Mouse (Mus musculus) hindbrain, embryonic 12.5 days (tissue): ENCODE measurements around the gene Agrn. TPM values are rescaled to one million over a fixed set of nuclear protein-coding genes. Genes with fewer than 3 reads are reported as not detected.

Experiments
- ATAC-seq: fragments of 200-750 bp; cut with Nextera tagmentation; 2 replicates; pipeline ENCODE4 v1.8.0; 2017; ENCODE audit warnings: moderate TSS enrichment; ENCODE audit not compliant: low FRiP score
- H3K27ac ChIP-seq: fragments of 300-500 bp; sonication (generic); 2 replicates; pipeline ENCODE4 v1.5.1; 2016; ENCODE audit warnings: mild to moderate bottlenecking
- H3K27me3 ChIP-seq: fragments of 300-500 bp; sonication (generic); 2 replicates; pipeline ENCODE4 v1.6.1; 2016; ENCODE audit warnings: mild to moderate bottlenecking
- H3K36me3 ChIP-seq: fragments of 300-500 bp; sonication (generic); 2 replicates; pipeline ENCODE4 v1.6.1; 2016; ENCODE audit warnings: mild to moderate bottlenecking
- H3K4me1 ChIP-seq: fragments of 300-500 bp; sonication (generic); 2 replicates; pipeline ENCODE4 v1.6.1; 2016
- H3K4me2 ChIP-seq: fragments of 300-500 bp; sonication (generic); replicated peaks from 2 replicates; pipeline ENCODE4 v1.6.1; 2016; ENCODE audit warnings: mild to moderate bottlenecking
- H3K4me3 ChIP-seq: fragments of 300-500 bp; sonication (generic); 2 replicates; pipeline ENCODE4 v1.5.1; 2016; ENCODE audit warnings: mild to moderate bottlenecking
- H3K9ac ChIP-seq: fragments of 300-500 bp; sonication (generic); 2 replicates; pipeline ENCODE4 v1.6.1; 2016; ENCODE audit warnings: mild to moderate bottlenecking, moderate library complexity
- H3K9me3 ChIP-seq: fragments of 300-500 bp; sonication (generic); replicated peaks from 2 replicates; pipeline ENCODE4 v1.6.1; 2016; ENCODE audit warnings: mild to moderate bottlenecking
- WGBS: fragments of 180-500 bp; shearing (Covaris S2); methylation state at CpG from one replicate; pipeline ENCODE4 v1.1.7; 2016; 5-methylcytosine and 5-hydroxymethylcytosine counted together
- polyA plus RNA-seq: library from polyadenylated mRNA; unstranded; fragments of >200 nt; fragmentation: Nextera tagmentation; extraction: Ambion mirVana; gene quantifications from 2 replicates; pipeline ENCODE4 v1.2.1, GENCODE M21; 2016

Agrn gene
- polyA plus RNA-seq, 1 experiment from 2014 or later: 178 TPM

GRCm38 (mm10) chr4:156217022-156217669 lies 19.9 kb upstream of the Agrn start:
- H3K36me3 ChIP-seq: 0 out of 2 replicates have a peak, but pooled peaks cover 4% of the 10 kb centered on the region
- 83% methylated on average over 16 of the region's 16 CpGs for WGBS
- no peak overlapping the region for H3K27ac ChIP-seq
- no peaks in the 10 kb centered on the region for H3K9me3 ChIP-seq
- no peak overlapping the region for H3K4me2 ChIP-seq
- no peaks in the 10 kb centered on the region for H3K27me3 ChIP-seq
- no peaks in the 10 kb centered on the region for H3K4me1 ChIP-seq
- no peak overlapping the region for H3K9ac ChIP-seq
- H3K4me3 ChIP-seq: no peak overlapping the region
- ATAC-seq: no peak

DNA sequence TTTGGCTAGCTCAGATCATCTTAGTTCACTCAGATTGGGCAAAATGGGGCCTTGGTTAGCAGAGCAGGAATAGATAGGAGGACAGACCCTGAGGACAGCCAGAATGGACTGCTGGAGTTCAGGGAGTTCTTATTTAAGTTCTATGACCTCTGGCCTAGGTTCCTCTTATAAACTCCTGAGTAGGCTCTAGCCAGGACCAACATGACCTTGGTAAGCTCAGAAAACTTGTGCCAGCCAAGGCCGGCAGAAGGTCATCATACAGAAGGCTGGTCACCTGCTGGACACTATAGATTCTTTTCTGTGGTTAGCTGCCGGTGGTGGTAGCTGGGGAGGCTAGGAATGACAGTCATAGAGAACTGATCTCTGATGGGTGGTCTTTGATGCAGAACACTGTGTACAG lies 18.9 kb upstream of the Agrn start:
- H3K9ac ChIP-seq: no peak overlapping the region
- H3K36me3 ChIP-seq: no peaks in the 10 kb centered on the region
- H3K27me3 ChIP-seq: no peaks in the 10 kb centered on the region
- H3K27ac ChIP-seq: no peak overlapping the region
- H3K9me3 ChIP-seq: no peaks in the 10 kb centered on the region
- H3K4me2 ChIP-seq: no peak overlapping the region
- H3K4me1 ChIP-seq: no peaks in the 10 kb centered on the region
- WGBS: 84% methylated on average over 2 of the region's 2 CpGs
- no peak for ATAC-seq
- no peak overlapping the region for H3K4me3 ChIP-seq

GRCm38 (mm10) chr4:156215649-156216048 lies 18.4 kb upstream of the Agrn start, which contains the start of gene Perm1:
TSS of gene Perm1 (plus strand) at chr4:156215868.
- Histone ChIP-seq H3K4me1 (no peaks in the 10 kb centered on the region), H3K9me3 (no peaks in the 10 kb centered on the region), H3K9ac (no peak within 1 kb of the TSS), H3K27me3 (no peaks in the 10 kb centered on the region), H3K4me2 (no peak within 1 kb of the TSS), H3K36me3 (no peaks in the 10 kb centered on the region), H3K27ac (no peak within 1 kb of the TSS), H3K4me3 (no peak within 1 kb of the TSS)
- no peak for ATAC-seq
- WGBS: 79% methylated on average over 4 of the region's 4 CpGs

- Histone ChIP-seq H3K9me3 (no peaks in the 10 kb centered on the region), H3K4me2 (no peak overlapping the region), H3K36me3 (no peaks in the 10 kb centered on the region), H3K4me1 (no peaks in the 10 kb centered on the region), H3K9ac (no peak overlapping the region), H3K27ac (no peak overlapping the region), H3K27me3 (no peaks in the 10 kb centered on the region), H3K4me3 (no peak overlapping the region)
- WGBS: 95% methylated on average over 13 of the region's 13 CpGs
- no peak for ATAC-seq
Observed at GRCm38 (mm10) chr4:156213134-156213533, 15.8 kb upstream of the Agrn start.

GRCm38 (mm10) chr4:156209963-156210635 lies 12.8 kb upstream of the Agrn start:
- no peak for ATAC-seq
- Histone ChIP-seq H3K4me1 (0 out of 2 replicates have a peak, but pooled peaks cover 3% of the 10 kb centered on the region), H3K4me2 (no peak overlapping the region), H3K4me3 (no peak overlapping the region), H3K27me3 (no peaks in the 10 kb centered on the region), H3K9me3 (no peaks in the 10 kb centered on the region), H3K27ac (no peak overlapping the region), H3K36me3 (no peaks in the 10 kb centered on the region), H3K9ac (no peak overlapping the region)
- 77% methylated on average over 13 of the region's 13 CpGs for WGBS

GRCm38 (mm10) chr4:156208872-156209271 lies 11.6 kb upstream of the Agrn start:
- ATAC-seq: no peak
- H3K4me2 ChIP-seq: no peak overlapping the region
- no peak overlapping the region for H3K27ac ChIP-seq
- H3K27me3 ChIP-seq: peaks cover 6% of the 10 kb centered on the region; the same call in 1 of the 2 replicates
- peaks cover 15% of the 10 kb centered on the region for H3K4me1 ChIP-seq
- H3K9me3 ChIP-seq: no peaks in the 10 kb centered on the region
- no peaks in the 10 kb centered on the region for H3K36me3 ChIP-seq
- 91% methylated on average over 4 of the region's 4 CpGs for WGBS
- no peak overlapping the region for H3K9ac ChIP-seq
- H3K4me3 ChIP-seq: no peak overlapping the region

DNA sequence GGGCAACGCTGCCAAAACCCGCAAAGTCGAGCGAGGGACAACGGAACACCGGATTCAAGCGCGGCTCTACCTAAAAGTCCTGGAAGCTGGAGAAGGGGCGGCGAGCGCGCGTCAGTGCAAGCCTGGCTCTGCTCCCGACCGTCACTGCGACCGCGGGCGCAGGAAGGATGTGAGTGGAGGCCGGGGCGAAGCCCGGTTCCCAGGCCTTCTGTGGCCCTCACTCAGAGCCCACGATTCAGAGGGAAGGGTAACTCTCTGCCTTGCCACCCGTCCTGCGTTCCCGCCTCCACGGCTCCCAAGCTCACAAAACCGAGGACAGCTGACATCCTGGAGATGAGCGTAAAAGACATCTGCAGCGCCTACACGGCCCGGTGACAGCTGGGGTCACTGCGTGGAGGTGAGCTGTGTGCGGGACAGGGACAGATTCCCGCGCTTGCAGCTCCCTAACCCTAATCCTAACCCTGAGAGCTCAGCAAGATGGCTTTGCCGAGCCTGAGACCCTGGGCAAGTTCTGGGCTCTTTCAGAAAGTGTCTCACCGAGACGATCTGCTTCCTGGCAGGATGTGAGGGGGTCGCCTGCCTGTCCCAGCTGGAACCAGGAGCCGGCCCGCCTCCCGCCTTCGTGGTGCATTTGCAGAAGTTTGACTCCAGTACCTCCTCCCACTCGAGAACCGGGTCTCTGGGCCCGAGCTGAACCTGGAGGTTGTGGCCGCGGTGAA lies 6.3 kb upstream of the Agrn start:
- peak overlapping the region; percentile 74; the same call in 1 of the 2 replicates for H3K27ac ChIP-seq
- WGBS: under 1% methylated on average over 49 of the region's 49 CpGs

DNA sequence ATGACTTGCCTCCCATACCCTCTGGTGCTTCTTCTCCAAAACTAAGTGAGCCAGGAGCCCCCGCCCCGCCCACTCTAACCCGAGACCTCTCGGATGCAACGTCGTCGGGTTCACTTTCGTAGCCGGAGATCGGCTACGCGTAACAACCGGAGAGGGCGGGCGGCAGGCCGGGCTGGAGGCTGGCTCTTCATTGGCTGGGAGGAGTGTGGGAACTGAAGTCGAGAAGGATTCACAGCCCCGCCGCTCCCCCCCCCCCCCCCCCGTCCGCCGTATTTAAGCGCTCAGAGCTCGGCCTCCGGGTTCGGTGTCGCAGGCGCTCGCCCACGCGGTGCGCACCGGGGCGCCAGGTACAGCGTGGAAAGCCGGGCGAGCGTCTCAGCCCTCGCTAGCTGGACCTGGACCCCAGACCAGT lies 5.7 kb upstream of the Agrn start, which contains the start of gene AW011738:
Gene AW011738 (plus strand): TSS at position 304 of the 412 bp plus-strand sequence.
- Histone ChIP-seq H3K4me3 (peak within 1 kb of the TSS; percentile 60), H3K4me1 (peaks cover 30% of the 10 kb centered on the region), H3K36me3 (no peaks in the 10 kb centered on the region), H3K9me3 (no peaks in the 10 kb centered on the region), H3K9ac (peak within 1 kb of the TSS; percentile 80), H3K27ac (peak within 1 kb of the TSS; percentile 74), H3K4me2 (peak within 1 kb of the TSS; percentile 92), H3K27me3 (peaks cover 9% of the 10 kb centered on the region; the same call in 1 of the 2 replicates)
- under 1% methylated on average over 32 of the region's 39 CpGs for WGBS
- ATAC-seq: peak; percentile 82

More for the DNA sequence above, 6.3 kb upstream of the Agrn start:
- H3K36me3 ChIP-seq: no peaks in the 10 kb centered on the region
- ATAC-seq: peak; percentile 36
- H3K4me3 ChIP-seq: peak overlapping the region; percentile 60
- no peaks in the 10 kb centered on the region for H3K9me3 ChIP-seq
- peaks cover 28% of the 10 kb centered on the region for H3K4me1 ChIP-seq
- H3K4me2 ChIP-seq: peak overlapping the region; percentile 92
- H3K27me3 ChIP-seq: peaks cover 9% of the 10 kb centered on the region; the same call in 1 of the 2 replicates
- H3K9ac ChIP-seq: peak overlapping the region; percentile 80

- Histone ChIP-seq H3K36me3 (no peaks in the 10 kb centered on the region), H3K4me2 (peak overlapping the region; percentile 92), H3K4me1 (peaks cover 30% of the 10 kb centered on the region), H3K9ac (peak overlapping the region; percentile 80; the same call in 1 of the 2 replicates), H3K4me3 (peak overlapping the region; percentile 60), H3K27ac (peak overlapping the region; percentile 74), H3K9me3 (no peaks in the 10 kb centered on the region), H3K27me3 (peaks cover 9% of the 10 kb centered on the region; the same call in 1 of the 2 replicates)
- no peak for ATAC-seq
- 46% methylated on average over 12 of the region's 12 CpGs for WGBS
Observed at GRCm38 (mm10) chr4:156202462-156202893, 5.2 kb upstream of the Agrn start.

GRCm38 (mm10) chr4:156200623-156201475 lies 3.6 kb upstream of the Agrn start, which contains the start of gene Isg15:
TSS of gene Isg15 (minus strand) at chr4:156200818.
- 66% methylated on average over 10 of the region's 10 CpGs for WGBS
- peaks cover 34% of the 10 kb centered on the region for H3K4me1 ChIP-seq
- H3K9me3 ChIP-seq: no peaks in the 10 kb centered on the region
- H3K4me2 ChIP-seq: no peak within 1 kb of the TSS
- H3K9ac ChIP-seq: no peak within 1 kb of the TSS
- no peak within 1 kb of the TSS for H3K27ac ChIP-seq
- no peak for ATAC-seq
- H3K27me3 ChIP-seq: peaks cover 9% of the 10 kb centered on the region; the same call in 1 of the 2 replicates
- H3K36me3 ChIP-seq: no peaks in the 10 kb centered on the region
- H3K4me3 ChIP-seq: no peak within 1 kb of the TSS

GRCm38 (mm10) chr4:156197829-156198205 lies 529 bp upstream of the Agrn start:
- Histone ChIP-seq H3K4me3 (peak overlapping the region; percentile 94), H3K27me3 (no peaks in the 10 kb centered on the region), H3K36me3 (peaks cover 15% of the 10 kb centered on the region), H3K9ac (peak overlapping the region; percentile 97), H3K27ac (peak overlapping the region; percentile 96), H3K4me1 (peaks cover 43% of the 10 kb centered on the region), H3K4me2 (peak overlapping the region; percentile 89), H3K9me3 (no peaks in the 10 kb centered on the region)
- WGBS: under 1% methylated on average over 25 of the region's 26 CpGs
- ATAC-seq: peak; percentile 96
